8 mouse cellular contexts compared by ENCODE assay signal in the genomic region with DNA sequence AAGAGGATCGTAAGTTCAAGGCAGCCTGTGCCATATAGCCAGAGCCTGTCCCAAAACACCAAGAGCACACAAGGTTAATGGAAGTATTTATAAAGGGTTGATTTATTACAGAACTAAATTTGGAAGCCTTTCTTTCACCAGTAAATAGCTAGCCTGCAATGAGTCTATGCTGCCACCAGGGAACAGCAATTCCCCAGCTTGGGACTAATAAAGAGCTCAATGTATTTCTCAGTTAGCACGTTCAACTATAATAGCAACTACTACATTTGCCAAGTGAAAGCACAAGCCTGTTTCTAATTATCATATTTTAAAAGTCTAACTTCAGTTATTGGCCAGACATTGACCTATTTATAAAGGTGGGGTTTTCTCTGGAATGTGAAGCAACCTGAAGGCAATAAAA. TPM values are rescaled to one million over a fixed set of nuclear protein-coding genes. Genes with fewer than 3 reads are reported as not detected.
DNase-seq lines count a peak whose midpoint lies in the region; ATAC-seq and TF ChIP-seq lines count a peak whose summit lies in the region.

No protein-coding gene starts in this region.

- H3K36me3 ChIP-seq in forebrain, embryonic 16.5 days (ENCODE audit: control insufficient read depth, insufficient read depth) = 0 out of 2 replicates have a peak, but pooled peaks cover 4% of the 10 kb centered on the region
- H3K36me3 ChIP-seq in limb, embryonic 15.5 days = no peaks in the 10 kb centered on the region

- DNase-seq in gastrocnemius, adult 2 months = peak; percentile 35
- DNase-seq in gastrocnemius, adult 8-10 months (ENCODE audit: low spot score in 2 of 2) = no peak
- DNase-seq in right cerebral cortex, postnatal 10 days (ENCODE audit: low spot score in 2 of 2) = peak; percentile 61
- no peak for DNase-seq in right cerebral cortex, postnatal 25 days
- peak; percentile 52 for DNase-seq in telencephalon, adult 2 months (ENCODE audit: low read depth, low spot score)
- DNase-seq in urinary bladder, adult 2 months (ENCODE audit: low spot score) = no peak

- no peaks in the 10 kb centered on the region for H3K9me3 ChIP-seq in forebrain, embryonic 16.5 days (ENCODE audit: control insufficient read depth, low read length)
- H3K9me3 ChIP-seq in limb, embryonic 15.5 days = no peaks in the 10 kb centered on the region

- ATAC-seq in forebrain, embryonic 16.5 days = peak; percentile 84
- ATAC-seq in limb, embryonic 15.5 days (ENCODE audit: insufficient number of reproducible peaks, low FRiP score, low TSS enrichment, low read depth) = peak; percentile 69; the same call in 1 of the 2 replicates

- no peak overlapping the region for H3K4me3 ChIP-seq in gastrocnemius, adult 2 months
- H3K4me3 ChIP-seq in forebrain, embryonic 16.5 days (replicated peaks; ENCODE audit: low read length) = no peak overlapping the region
- H3K4me3 ChIP-seq in limb, embryonic 15.5 days = no peak overlapping the region

- H3K4me2 ChIP-seq in forebrain, embryonic 16.5 days (ENCODE audit: low read length) = no peak overlapping the region
- H3K4me2 ChIP-seq in limb, embryonic 15.5 days = no peak overlapping the region

- H3K27me3 ChIP-seq in forebrain, embryonic 16.5 days (replicated peaks; ENCODE audit: control insufficient read depth, insufficient read depth, low read length) = no peaks in the 10 kb centered on the region
- H3K27me3 ChIP-seq in limb, embryonic 15.5 days = no peaks in the 10 kb centered on the region

- WGBS in forebrain, embryonic 16.5 days = 46% methylated on average over 2 of the region's 2 CpGs
- 21% methylated on average over 2 of the region's 2 CpGs for WGBS in limb, embryonic 15.5 days

- H3K9ac ChIP-seq in forebrain, embryonic 16.5 days (replicated peaks; ENCODE audit: low read depth, low read length) = no peak overlapping the region
- H3K9ac ChIP-seq in limb, embryonic 15.5 days = no peak overlapping the region

- H3K27ac ChIP-seq in gastrocnemius, adult 2 months = peak overlapping the region; percentile 78
- H3K27ac ChIP-seq in forebrain, embryonic 16.5 days (ENCODE audit: low read length) = no peak overlapping the region
- no peak overlapping the region for H3K27ac ChIP-seq in limb, embryonic 15.5 days

- H3K4me1 ChIP-seq in forebrain, embryonic 16.5 days (replicated peaks; ENCODE audit: control insufficient read depth, insufficient read depth, low read length) = no peaks in the 10 kb centered on the region
- H3K4me1 ChIP-seq in limb, embryonic 15.5 days = peaks cover 18% of the 10 kb centered on the region

- intact Hi-C loops in gastrocnemius, adult 2 months (cut with DNase I) = loop anchor here (2.0 kb wide), 1 partner anchor 128 kb away; the partner anchor contains the start of gene Pno1

- peak; percentile 82 for TF ChIP-seq CTCF in gastrocnemius, adult 2 months (IDR thresholded peaks at IDR 0.05)

RNA-seq across cellular contexts. Expression of gene Plek, which starts 30.8 kb away (rescaled TPM):
- under 1 TPM; 0.84 to 0.99 TPM for total RNA-seq in gastrocnemius, adult 2 months (2021)
- 1 to 10 TPM in 2 of 4 experiments, under 1 TPM in 2; 0.56 to 1.3 (median 0.95) TPM for total RNA-seq in gastrocnemius, adult 8-10 months (2022)
- 3.2 and 3.3 TPM in 2 replicates for polyA plus RNA-seq in forebrain, embryonic 16.5 days (2015; fragmentation: Nextera tagmentation; extraction: Ambion mirVana)
- polyA plus RNA-seq in limb, embryonic 15.5 days (2015; fragmentation: Nextera tagmentation; extraction: Ambion mirVana) = 3.4 and 3.9 TPM in 2 replicates
- 4.7 TPM in 2 replicates for polyA plus RNA-seq in urinary bladder, adult 2 months (2012; rRNA removed)

RNA-seq across cellular contexts. Expression of gene Cnrip1, which starts 31.6 kb away (rescaled TPM):
- 1 to 10 TPM; 2.3 to 2.6 TPM for total RNA-seq in gastrocnemius, adult 2 months (2021)
- total RNA-seq in gastrocnemius, adult 8-10 months (2022) = 1 to 10 TPM; 1.6 to 3.0 (median 1.8) TPM
- polyA plus RNA-seq in forebrain, embryonic 16.5 days (2015; fragmentation: Nextera tagmentation; extraction: Ambion mirVana) = 133 and 160 TPM in 2 replicates
- polyA plus RNA-seq in limb, embryonic 15.5 days (2015; fragmentation: Nextera tagmentation; extraction: Ambion mirVana) = 20.8 and 22.0 TPM in 2 replicates
- polyA plus RNA-seq in urinary bladder, adult 2 months (2012; rRNA removed) = 25.2 and 27.9 TPM in 2 replicates

Comparison
In these comparisons a context has a peak if more than half of its experiments do, and no peak if none do; other contexts are left out.
1. DNase-seq: peak in gastrocnemius, adult 2 months (single experiment), right cerebral cortex, postnatal 10 days (2 of 2) and telencephalon, adult 2 months (single experiment); none in gastrocnemius, adult 8-10 months (0 of 2), right cerebral cortex, postnatal 25 days (single experiment) and urinary bladder, adult 2 months (single experiment).